Mouse (Mus musculus) left cerebral cortex, postnatal 36 days (tissue): Measurements from ENCODE around the gene 1700016C15Rik. TPM values are rescaled to one million over a fixed set of nuclear protein-coding genes. Genes with fewer than 3 reads are reported as not detected.
A peak's percentile ranks its signal among the peaks of the same experiment; 100 is the strongest.

Source experiments
- DNase-seq, 2 experiments: peaks; one replicate each; pipeline ENCODE4 v3.0.0; 2021 to 2022; ENCODE audit warnings: low spot score in 2 of 2, mixed read lengths in 1 of 2
- intact Hi-C: fragments of 180-260 bp; cut with DNase I; formaldehyde crosslinking; loops from one replicate; pipeline ENCODE4 v1.15.1; 2025
- total RNA-seq, 2 experiments: library from RNA; stranded (reverse); gene quantifications; 2 replicates each; pipeline ENCODE4 v1.2.3; 2021

1700016C15Rik gene
- total RNA-seq, 2 experiments from 2014 or later: not detected

DNA sequence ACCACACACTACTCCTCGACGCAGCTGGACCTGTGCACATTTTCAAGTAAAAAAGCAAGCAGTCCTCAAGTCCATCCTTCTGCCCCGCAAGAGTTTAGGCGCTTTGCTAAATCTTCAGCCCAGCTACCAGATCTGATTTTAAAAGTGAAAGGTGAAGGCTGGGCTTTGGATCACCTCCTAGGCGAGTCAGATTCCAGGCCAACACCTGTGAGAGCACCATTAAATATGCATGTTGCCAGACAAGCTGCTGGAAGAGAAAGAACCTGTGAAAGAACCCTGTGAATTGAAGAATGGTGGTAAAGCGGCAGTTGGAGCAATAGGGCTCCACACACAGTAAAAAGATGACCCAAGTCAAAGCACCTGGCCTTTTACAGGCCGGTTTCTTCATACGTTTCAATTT, 65.3 kb downstream of the 1700016C15Rik start:
- intact Hi-C loops: no loop called here
- no peak for DNase-seq

DNA sequence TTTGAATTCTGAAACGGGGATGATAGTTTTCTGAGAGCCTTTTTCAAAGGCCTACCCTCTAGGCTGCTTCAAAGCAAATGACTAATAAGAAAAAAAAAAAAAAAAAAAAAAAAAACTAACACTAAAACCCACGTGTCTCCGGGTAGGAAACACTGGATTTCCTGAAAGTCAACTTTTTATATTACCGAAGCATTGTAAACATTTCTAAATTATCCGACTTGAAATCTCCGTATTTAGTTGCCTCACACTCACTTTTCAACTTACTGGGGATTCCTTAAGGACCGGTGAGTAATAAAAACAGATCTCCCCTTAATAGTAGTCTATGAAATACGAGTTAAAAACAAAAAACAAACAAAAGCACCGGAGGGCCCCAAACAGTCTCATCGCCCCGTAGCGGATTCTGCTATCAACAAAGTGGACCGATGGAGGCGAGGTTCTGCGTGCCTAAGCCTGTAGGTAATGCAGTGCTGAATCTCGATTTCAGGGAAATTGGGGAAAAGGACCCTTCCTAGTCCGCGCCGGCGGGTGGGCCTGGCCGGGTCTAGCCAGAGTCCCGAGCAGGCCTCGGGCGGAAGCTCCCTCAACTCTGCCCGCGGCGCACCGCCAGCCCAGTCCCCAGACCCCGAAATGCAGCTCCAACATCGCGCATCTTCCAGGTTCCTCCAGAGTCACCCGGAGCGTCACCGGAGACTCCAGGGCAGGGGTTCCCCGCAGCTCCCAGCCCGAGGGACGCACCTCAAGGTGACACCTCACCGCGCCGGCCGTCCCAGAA, 66.0 kb downstream of the 1700016C15Rik start:
- intact Hi-C loops: no loop called here

DNA sequence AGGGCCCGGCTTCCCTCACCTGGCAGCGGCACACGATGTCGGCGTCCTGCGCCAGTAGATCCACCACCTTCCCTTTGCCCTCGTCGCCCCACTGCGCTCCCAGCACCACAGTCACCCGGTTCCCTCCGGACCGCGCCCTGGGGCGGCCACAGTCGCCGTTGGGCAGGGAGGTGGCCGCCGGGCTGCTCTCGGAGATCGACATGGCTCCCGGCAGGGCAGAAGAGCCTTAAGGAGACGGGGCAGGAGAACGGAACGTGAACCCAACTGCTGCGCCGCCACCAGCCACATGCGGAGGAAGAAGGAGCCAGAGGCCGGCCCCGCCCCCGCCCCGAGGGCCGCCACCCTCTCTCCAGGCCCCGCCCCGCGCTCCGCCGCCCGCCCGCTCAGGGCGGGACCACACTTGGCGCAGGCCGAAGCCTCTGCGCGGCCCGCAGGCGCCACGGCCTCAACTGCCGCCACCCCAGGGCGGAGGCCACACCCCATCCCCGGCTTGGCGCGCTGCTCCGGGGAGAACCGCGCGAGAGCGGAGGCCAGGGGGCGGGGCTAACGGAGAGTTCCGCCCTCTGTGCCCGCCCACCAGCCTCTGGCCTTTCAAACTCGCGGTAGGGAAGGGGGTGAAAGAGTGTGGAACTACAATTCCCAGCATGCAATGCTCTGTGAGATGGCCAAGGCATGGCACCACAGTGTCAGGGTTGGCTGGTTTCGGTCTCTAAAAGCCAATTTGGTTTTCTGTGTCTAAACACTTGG, 66.8 kb downstream of the 1700016C15Rik start, which contains the start of gene Adss:
Gene Adss (minus strand): TSS at position 319 of the 747 bp plus-strand sequence.
- intact Hi-C loops: no loop called here
- DNase-seq: peak; percentile 97 to 98

More for the DNA sequence above, 66.0 kb downstream of the 1700016C15Rik start:
- DNase-seq: peak in 1 of 2 experiments; percentile 68

DNA sequence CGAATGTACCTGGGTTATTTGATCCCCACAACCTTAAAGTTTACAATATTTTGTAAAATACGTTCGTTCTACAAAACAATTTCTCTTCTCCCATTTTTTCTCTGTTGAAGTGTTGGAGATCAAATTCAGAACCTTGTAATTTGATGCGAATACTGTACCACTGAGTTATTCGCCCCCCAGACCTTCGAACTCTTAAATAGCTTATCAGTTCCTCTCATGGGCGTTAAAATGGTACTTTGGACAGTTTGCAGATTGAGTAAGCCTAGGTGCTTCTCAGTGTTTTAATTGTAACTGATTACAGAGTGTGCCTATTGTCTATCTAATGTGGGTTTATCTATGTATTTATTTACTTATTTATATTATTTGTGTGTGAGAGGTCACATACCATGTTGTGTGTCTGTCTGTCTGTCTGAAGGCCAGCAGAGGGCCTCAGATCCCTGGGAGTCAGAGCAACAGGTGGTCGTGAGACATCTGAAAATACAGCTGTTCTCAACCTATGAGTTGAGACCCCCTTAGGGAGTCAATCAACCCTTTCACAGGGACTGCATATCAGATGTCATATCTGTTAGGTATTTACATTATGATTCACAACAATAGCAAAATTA, 67.6 kb downstream of the 1700016C15Rik start:
- intact Hi-C loops: no loop called here

More for the DNA sequence above, 67.6 kb downstream of the 1700016C15Rik start:
- no peak for DNase-seq

Other genes starting within 250 kb of the 1700016C15Rik start
- gene Adss, start 66.7 kb downstream of the 1700016C15Rik start, total RNA-seq: 10 to 100 TPM; 63.6 to 70.0 TPM